Mouse (Mus musculus) cerebellum, postnatal 10 days (tissue): ENCODE data around the gene Arsb.
"Not testable (repeated sequence)": the region's sequence is repeated elsewhere in the genome, so short reads cannot be mapped to it uniquely, and the experiment has no call there.

Experiments used
- DNase-seq, 2 experiments: peaks; one replicate each; pipeline ENCODE4 v3.0.0; 2021; ENCODE audit warnings: mixed read lengths in 2 of 2

Arsb gene

DNA sequence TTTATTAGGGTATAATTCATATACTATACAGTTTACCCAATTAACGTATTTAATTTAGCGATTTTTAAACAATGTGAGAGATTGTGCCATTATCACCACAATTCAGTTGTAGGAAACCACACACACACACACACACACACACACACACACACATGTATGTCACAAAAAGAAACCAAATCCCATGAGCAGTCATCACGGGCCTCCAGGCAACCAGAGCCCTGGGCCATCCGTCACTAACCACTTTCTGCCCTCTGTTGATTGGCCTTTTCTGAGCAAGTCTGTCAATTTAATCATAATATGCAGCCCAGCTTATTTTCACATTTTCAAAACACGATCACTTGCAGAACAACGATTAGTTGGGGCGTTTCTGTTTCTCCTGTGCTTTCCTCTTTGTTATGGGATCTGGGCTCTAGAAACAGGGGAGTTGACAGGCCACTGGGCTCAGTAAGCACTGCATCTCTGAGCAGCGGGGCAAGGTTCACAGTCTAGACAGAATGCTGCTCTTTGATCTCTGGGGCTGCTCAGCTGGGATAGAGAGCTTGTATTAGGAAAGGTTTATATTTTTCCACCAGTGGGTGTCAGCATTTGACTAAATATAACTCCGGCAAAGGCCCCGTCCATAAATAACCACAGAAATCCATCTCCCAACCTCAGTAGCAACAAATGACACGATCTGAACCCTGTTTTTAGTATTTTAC lies 21.7 kb downstream of the Arsb start:
- peak; percentile 73 to 86 for DNase-seq

DNA sequence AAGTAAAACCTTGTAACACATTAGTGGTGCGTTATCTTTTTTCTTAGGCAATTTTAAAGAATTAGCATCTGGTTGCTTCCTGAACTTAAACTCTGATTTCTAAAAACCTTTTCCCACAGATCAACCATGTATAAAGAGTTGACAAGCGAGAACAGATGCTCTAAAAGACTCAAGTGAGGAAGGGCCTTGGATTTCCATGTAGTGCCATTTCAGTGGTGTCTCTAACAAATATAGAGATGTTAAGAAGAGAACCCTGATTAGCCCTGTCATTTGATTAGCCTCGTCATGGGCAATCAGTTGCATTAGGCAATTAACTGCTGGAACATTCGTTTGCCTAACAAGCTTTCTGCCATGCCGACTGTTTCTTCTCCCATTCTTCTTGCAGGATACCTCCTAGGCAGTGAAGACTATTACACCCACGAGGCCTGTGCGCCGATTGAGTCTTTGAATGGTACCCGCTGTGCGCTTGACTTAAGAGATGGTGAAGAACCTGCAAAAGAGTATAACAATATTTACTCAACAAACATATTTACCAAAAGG lies 22.3 kb downstream of the Arsb start:
- DNase-seq, result peak in 1 of 2 experiments; percentile 24

DNA sequence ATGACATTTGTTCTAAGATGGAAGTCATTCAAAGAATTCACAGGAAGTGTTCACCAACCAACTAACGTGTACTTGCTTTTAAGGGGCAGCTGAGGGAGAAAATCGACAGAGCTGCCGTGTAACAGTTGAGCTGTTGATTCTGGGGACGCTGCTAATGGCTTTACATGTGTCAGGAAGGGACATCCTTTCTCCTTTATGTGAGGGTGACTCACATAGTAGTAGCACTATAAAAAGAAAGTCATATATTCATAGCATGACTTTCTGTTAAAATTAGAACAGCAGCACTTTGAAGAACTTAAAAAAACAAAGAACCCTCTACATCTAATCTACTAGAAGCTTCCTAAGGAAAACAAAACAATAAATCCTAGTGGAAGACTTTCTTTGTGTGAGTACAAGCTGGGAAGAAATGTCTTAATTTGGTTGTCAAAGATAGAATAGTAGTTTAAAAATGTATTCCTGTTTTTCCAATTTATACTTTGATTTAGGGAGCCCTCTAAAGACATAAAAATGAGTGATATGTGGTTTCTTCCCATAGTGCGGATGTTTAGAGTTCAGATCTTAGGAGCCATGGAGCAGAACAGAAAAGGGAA lies 25.7 kb downstream of the Arsb start:
- DNase-seq, result no peak

DNA sequence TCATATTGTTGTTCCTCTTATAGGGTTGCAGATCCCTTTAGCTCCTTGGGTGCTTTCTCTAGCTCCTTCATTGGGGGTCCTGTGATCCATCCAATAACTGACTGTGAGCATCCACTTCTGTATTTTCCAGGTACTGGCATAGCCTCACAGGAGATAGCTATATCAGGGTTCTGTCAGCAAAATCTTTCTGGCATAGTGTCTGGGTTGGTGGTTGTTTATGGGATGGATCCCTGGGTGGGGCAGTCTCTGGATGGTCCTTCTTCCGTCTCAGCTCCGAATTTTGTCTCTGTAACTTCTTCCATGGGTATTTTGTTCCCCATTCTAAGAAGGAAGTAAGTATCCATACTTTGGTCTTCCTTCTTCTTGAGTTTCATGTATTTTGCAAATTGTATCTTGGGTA lies 38.9 kb downstream of the Arsb start:
- not testable (repeated sequence) for DNase-seq

DNA sequence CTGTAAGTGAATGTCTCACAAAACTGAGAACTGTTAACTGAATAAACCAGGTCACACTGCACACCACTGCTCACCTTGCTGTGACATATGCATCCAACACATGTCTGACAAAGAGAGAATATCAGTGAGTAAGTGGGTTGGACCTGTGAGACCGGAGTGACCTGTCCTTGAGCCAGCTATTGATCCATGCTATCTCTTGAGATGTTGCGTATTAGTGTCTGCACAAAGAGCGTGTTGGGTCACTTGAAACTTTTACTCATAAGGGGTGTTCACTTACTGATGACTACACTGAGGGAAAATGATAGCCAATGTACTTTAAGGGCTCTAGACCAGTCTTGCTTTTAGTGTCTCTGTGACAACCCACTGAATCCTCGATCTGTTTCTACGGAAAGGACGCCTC lies 42.7 kb downstream of the Arsb start:
- no peak for DNase-seq

DNA sequence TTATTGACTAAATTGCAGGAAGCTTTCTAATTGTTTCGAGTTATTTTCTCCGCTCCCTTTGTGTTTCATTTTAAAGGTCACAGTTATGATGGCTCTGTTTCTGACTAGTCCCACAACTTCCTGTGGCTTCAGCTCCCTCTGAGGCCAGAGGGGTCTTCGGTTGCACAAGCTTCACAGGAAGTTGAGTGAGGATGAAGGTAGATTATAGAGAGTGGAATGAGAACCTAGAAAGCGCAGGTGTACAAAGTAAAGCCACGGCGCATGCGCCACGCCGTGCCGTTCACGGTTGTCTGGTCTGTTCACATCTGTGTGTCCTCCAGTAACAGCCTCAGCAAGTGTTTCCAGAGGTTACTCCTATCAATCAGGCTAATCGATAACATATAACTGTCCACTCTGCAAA lies 43.2 kb downstream of the Arsb start:
- no peak for DNase-seq

DNA sequence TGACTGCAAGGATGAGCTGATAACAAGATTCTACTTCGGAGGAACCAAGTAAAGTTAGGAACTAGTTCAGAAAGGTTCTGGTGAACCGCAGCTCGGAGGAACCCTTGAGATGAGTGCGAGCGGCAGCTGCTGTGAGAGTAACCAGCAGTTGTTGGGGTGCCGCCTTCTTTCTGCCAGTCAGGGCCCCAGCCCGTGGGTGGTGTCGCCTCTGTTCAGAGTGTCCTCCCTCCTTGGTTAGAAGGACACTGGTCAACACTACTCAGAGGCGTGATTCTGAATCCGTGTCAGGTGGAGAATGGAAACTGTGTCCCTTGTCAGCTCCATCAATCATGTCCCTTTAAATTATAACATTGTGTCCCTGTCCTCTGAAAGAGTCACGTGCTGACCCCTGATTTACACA lies 43.7 kb downstream of the Arsb start:
- no peak for DNase-seq

DNA sequence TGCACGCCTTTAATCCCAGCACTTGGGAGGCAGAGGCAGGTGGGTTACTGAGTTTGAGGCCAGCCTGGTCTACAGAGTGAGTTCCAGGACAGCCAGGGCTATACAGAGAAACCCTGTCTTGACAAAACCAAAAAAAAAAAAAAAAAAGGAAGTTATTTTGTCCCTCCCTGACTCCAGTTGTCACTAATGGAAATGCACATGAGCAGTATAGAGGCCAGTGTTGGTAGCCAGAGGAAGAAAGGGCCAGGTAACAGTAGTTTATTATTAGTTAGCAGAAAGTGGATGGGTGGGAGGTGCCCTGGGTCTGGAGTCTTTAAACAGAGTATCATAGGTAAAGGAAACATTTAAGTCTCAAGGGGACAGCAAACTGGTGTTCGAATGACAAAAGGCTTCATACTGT lies 44.7 kb downstream of the Arsb start:
- no peak for DNase-seq

DNA sequence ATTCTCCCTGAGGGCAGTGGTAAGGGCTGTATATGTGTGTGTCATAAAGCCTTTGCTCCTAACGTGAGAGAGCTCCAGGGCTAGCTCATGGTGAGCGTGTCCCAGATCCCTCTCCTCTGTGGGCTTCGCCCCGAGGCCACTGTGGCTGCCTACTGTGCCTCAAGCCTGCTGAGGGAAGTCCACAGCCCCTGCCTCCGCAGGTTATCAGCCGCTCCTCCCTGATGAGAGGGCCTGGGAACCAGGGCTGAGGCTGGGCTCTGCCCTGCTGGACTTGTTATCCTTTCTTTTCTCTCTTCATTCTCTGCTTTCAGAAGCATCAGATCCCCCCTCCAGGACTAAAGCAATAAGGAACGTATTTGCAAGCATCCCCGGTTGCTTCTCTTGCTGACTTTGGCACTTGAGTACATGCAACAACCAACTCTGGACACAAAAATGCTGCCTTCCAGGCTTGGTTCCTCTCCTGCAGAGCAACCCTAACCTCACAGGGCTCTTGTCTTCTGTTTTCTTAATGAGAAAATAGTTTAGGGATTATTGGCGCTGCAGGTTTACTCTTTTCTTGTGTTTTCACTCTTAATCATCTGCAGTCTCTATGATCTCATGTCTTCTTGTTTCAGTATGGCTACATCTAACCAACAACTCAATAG lies 45.4 kb downstream of the Arsb start:
- no peak for DNase-seq

DNA sequence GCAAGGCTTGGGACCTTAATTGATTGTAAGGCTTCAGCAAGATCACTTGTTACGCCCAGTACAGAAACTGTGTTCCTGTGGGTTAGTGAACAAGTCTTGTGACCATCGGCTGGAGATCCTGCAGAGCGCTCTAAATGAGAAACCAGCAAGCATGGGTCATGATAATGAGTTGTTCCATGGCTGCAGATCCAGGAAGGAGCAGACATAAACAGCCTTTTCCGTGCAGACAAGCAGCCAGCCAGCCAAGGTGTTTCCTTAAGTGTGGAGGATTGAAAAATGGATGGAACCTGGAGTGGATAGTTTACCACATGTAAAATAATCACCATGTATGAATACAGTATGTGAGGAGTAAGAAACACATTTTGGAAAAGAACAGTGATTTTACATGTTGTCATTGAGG lies 48.7 kb downstream of the Arsb start:
- no peak for DNase-seq

DNA sequence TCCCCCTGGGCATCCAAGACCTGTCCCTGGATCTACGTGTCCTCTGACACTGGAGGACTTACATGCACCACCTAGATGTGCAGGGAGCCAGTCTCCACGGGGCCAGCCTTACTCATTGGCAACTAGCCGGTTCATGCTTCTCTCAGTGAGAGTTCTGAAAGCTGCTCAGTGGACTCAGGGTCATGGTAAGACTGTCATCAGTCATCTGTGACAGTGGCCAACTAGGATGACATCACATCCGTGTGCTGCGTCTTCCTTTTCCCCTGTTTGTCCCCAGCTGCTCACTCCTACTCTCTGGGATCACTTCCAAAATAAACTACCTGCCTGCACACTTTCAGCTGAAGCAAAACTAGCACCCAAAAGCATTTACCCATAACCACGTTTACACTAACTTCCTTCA lies 50.6 kb downstream of the Arsb start:
- no peak for DNase-seq

DNA sequence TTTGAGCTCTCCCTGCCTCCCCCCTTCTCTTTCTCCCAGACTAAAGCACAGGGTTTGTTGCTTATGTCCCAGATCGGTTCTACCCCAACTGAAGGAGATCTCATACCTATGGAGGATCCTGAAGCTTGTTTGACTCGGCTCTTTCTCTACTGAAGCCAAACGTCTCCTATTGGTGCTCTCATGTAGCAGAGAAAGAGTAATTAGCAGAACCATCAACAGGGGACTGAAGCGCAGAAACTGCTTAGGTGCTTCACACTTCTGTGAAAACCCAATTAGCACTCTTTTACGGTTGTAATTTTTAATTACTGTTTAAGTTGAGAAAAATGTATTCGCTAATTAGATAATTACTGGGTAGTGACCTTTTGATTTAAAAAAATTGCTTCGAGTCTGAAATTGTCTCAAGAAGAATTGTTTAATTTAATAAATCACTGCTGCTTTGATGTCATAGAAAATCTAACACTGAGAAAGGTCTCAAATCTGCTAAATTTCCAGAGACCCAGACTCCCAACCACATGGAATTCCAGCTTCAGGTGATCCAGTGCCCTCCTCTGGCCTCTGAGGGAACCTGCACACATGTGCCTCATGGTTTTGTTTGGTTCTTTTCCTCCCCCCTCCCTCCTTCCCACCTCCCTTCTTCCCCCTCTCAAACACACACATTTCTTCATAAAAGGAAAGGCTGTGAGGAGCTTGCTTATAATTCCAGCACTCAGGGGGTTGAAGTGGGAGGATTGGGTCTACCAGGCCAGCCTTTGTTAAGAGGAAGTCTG lies 54.5 kb downstream of the Arsb start:
- DNase-seq, result no peak

DNA sequence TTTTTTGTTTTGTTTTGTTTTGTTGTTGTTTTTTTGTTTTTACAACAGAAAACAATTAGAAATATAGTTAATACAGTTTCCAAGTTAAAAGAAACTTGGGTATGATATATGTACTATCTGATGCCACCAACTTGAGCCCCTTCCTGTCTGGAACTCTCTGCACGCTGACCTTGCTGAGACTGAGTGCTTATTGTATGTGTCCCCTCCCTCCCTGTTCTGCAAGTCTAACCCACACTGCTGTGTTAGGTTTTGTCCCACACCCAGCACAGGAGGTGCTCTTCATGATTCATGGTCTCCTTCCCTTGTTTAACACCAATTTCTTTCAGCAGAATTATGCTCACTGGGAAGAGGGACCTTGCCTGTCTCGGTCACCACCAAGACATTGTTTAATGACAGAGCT lies 56.3 kb downstream of the Arsb start:
- no peak for DNase-seq

DNA sequence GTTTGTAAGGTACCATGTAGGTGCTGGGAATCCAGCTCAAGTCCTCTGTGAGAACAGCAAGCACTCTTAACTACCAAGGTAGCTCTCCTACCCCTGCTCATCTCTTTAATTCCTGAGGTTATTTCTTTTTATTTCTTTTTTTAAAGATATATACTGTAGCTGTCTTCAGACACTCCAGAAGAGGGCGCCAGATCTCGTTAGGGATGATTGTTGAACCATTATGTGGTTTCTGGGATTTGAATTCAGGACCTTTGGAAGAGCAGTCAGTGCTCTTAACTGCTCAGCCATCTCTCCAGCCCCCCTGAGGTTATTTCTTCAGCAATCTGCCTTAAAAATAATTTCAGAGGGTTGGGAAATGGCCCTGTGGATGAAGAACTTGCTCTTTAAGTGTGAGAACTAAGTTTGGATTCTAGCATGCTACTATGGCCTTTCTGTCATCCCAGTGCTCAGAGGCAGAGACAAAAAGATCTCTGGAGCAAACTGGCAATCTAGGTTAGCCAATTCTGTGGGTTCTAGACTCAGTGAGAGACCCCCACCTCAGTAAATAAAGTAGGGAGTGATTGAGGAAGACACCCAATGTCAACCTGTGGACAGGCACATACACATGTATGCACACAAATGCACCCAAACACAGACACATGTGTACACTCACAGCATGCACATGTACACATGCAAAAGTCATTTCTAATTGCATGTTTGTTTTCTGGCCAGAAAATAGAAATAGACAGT lies 58.3 kb downstream of the Arsb start:
- no peak for DNase-seq

DNA sequence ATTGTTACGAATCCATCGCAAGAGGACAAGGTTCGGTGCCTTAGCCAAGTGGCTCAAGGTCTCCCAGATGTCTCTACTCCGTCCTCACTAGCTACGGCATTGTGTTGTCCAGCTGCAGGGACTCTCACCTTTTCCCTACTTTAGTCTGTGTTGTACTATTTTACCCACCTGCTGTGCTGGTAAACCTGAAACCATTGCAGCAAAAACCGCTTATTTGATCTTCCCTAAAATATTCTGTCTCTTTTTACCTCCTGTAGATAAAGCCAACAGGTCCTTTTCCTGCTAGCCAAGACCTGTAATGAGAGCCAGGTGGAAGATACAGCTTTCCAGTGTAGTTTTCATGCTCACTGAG lies 58.8 kb downstream of the Arsb start:
- no peak for DNase-seq

DNA sequence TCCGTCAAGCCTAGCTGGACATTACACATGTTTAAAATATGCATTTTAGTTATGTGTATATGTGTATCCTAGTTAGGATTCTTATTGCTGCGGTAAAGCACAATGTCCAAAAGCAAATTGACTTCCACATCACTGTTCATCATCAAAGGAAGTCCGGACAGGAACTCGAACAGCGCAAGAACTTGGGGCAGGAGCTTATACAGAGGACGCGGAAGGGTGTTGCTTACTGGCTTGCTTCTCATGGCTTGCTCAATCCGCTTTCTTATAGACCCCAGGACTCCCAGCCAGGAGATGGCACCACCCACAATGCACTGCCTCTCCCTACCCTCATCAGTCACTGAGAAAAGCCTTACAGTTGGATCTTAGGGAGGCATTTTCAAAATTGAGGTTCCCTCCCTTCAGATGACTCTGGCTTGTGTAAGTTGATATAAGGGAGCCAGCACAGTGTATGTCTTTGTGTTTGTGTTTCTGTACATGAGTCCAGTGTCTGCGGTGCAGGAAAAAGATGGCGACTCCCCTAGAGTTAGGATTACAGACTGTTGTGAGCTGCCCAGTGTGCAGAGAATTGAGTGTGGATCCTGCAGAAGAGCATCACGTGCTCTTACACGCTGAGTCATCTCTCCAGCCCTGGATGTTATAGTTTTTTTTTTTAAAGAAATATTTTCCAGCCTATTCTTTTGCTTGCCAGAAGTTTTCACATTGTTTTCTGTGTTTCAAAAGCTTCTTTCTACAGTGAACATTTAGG lies 66.2 kb downstream of the Arsb start:
- no peak for DNase-seq

DNA sequence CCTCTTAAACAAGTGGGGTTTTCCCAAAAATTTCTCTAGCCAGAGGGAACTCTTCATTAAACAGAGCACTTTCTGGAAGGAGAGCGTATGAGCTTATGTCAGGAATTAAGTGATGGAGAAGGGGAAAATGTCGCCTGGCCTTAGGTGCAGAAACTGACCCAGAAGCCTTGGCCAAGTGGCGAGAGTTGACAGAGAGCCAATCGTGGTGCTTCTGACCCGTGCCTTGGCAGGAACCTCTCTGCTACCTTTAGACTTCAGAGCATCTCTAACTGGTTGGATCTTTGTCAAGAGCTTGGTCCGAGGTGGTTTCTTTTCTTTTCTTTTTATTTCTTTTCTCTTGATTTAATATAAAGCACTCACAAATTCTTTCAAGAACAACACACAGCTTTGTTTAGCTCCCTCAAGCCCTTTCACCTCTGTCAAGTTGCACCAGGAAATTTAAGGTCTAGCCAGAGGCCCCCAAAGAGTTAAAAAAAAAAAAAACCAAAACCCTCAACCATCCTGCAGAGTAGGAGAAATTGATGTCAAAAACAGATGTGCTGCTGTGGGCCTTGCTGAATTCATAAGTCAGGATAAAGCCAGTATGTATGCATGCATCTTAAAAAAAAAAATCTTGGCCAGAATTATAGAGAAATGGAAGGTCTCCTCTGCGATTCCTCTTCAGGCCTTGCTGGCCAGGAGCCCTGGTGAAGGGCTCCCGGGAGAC lies 67.2 kb downstream of the Arsb start:
- peak; percentile 66 to 73 for DNase-seq

DNA sequence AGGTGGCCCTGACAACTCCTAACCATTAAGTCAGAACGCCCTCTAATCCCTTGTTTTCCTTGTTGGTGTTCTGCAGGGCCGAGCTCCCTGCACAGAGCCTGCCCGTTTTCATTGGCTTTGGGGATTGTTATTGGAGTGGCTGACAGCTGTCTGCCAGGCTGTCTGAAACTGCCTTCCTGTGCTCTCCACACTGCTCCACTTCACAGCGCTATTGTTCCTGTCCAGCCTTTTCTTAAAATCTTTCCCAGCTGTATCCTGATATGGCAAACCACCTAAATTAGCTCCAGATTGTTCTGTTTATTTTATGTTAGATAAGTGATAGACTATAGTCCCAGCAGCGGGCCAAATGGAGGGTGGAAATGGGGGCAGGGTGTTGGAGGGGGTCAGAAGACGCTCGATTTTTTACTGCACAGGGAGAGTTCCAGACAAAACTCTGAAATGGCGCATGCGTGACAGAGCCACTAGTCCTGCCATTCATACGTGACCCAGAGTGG lies 67.8 kb downstream of the Arsb start:
- DNase-seq, result peak; percentile 62 to 63

DNA sequence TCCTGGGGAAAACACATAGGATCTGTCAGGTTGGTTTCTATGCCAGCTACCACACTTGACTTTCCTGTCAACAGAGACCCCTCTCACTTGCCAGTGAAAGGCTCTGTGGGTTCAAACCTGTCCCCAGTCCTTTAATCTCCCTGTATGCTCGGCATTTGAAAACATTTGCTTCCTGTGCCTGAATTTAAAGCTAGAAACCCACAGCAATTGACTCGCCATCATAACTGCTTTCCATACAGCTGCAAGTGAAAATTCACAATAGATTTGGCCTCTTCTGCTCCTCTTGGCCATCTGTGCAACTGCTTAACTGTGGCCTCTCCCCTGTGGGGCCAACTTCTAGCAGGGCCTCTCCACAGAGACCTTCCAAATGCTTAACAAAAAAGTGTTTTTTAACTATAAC lies 68.3 kb downstream of the Arsb start:
- no peak for DNase-seq

DNA sequence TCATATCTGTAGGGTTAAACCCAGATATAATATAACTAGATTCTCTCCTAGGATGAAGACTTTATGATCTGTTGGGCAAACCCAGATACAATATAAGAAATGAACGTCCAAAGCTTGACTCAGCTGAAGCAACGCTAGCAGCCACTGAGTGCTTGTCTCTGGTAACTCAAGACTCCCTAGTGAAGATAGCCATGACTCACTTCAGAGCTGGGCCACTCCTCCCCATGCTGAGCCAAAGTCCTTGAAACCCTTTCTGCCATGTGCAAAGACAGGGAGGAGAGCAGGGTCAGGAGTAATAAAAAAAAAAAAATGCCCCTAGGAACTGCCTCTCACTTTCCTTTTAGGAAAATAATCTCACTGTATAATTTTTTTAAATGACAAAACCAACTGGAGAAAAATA lies 68.7 kb downstream of the Arsb start:
- no peak for DNase-seq

DNA sequence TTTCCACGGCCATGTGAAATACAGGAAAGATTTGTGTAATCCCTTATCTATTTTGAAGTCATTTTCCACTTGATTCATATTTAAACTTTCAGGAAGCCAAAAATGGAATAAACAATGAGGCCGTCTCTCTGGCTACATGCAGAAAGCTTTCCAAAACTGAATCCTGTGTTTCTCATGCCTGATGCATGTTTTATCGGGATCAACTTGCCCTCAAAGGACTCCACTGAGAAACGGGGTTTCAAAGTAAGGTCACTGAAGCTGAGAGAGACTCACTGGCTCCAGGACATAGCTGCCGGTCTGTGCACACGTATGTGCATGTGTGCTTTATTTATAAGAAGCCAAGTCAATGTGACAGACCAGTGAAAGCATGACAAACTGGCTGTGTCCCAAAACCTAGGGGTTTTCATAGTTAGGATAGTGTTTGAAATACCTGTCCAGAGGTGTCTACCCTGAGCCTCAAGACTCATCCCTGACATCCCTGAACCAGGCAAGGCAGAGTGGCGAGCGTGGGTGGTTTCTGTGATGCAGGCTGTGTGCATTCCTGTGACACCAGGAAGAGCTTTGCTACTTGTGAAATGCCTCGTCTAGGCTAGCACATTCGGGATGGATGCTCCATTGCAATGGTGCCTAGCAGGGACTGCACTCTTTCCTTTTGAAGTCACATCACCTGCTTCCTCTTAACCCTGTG lies 75.5 kb downstream of the Arsb start:
- no peak for DNase-seq
